Mouse (Mus musculus) CH12.LX (cell line): ENCODE data around the gene Gm17604.

Source experiments
- GABPA ChIP-seq: IDR thresholded peaks from 2 replicates; pipeline ENCODE4 v1.6.1; 2012; ENCODE audit warnings: low read depth, low read length, improper control_type of control experiment, inconsistent platforms; ENCODE audit not compliant: insufficient replicate concordance
- POLR2A ChIP-seq: IDR thresholded peaks from 2 replicates; pipeline ENCODE4 v1.6.1; 2011; ENCODE audit warnings: low read depth, mild to moderate bottlenecking, improper control_type of control experiment, low read length

- TF ChIP-seq POLR2A = no peak
- TF ChIP-seq GABPA = no peak
Measured at GRCm38 (mm10) chrX:165004779-165005324, at the start of gene Gm17604.
